In the genomic region with DNA sequence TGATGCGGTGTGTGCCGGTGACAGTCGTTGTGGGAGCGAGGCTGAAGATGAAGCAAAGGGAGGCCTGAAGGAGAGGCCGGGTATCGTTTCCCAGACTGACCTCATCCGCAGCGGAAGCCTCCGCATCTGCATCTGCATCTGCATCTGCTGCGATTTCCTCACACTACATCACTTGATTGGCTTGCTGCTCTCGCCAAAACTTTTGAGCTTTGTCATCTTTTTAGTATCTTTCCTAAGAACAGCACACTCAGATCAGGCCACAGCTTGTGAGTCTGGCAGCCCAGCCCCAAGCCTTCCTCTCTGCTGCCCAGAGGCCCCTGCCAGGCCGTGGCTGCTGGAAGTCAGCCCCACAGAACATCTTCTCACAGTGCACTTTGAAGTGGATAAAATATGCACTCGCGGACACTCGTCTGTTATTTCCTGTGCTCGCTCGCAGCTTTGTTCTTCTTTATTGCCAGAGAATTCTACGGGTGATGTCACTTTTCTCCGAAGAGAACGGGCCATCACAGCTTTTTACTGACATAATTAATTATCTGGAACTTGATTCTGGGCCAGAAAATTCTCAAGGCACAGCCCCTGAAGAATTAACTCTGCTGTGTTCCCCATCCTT, we compare ENCODE assay signal across 8 mouse cellular contexts.
DNase-seq lines count a peak whose midpoint lies in the region; ATAC-seq and TF ChIP-seq lines count a peak whose summit lies in the region.

No protein-coding gene starts in this region.

- H3K9ac ChIP-seq in forebrain, embryonic 12.5 days: no peak overlapping the region

- no peaks in the 10 kb centered on the region for H3K9me3 ChIP-seq in forebrain, embryonic 12.5 days

- no peaks in the 10 kb centered on the region for H3K27me3 ChIP-seq in forebrain, embryonic 12.5 days
- no peaks in the 10 kb centered on the region for H3K27me3 ChIP-seq in small intestine, adult 2 months (ENCODE audit: control insufficient read depth, insufficient read depth, low read length)

- no peak for TF ChIP-seq CTCF in layer of hippocampus, adult 2 months (conservative IDR thresholded peaks at IDR 0.05)
- no peak for TF ChIP-seq CTCF in small intestine, adult 2 months (IDR thresholded peaks at IDR 0.05; ENCODE audit: extremely low read depth, insufficient read length, insufficient replicate concordance, low read depth, low read length)

- no peak for DNase-seq in layer of hippocampus, adult 2 months (ENCODE audit: low spot score in 2 of 2)
- no peak for DNase-seq in layer of hippocampus, adult 9-11 months
- peak; percentile 45 to 57 for DNase-seq in heart, postnatal 14 days
- DNase-seq in lung, adult 18-20 months: peak; percentile 48 to 59
- no peak for DNase-seq in testis, postnatal 10 days (ENCODE audit: low spot score)
- no peak for DNase-seq in thymus, postnatal 0 days (ENCODE audit: low spot score)

- H3K4me2 ChIP-seq in forebrain, embryonic 12.5 days: peak overlapping the region; percentile 24; the same call in 1 of the 2 replicates

- peak; percentile 64; the same call in 1 of the 2 replicates for ATAC-seq in forebrain, embryonic 12.5 days (ENCODE audit: low FRiP score)

- peaks cover 27% of the 10 kb centered on the region for H3K4me1 ChIP-seq in forebrain, embryonic 12.5 days
- H3K4me1 ChIP-seq in small intestine, adult 2 months (ENCODE audit: control insufficient read depth, insufficient read depth, insufficient read length, low read length): no peaks in the 10 kb centered on the region

- peak overlapping the region; percentile 36 for H3K4me3 ChIP-seq in layer of hippocampus, adult 2 months
- H3K4me3 ChIP-seq in forebrain, embryonic 12.5 days (replicated peaks): no peak overlapping the region; the same call in 1 of the 2 replicates
- H3K4me3 ChIP-seq in small intestine, adult 2 months (ENCODE audit: low read depth, low read length): no peak overlapping the region; the same call in 1 of the 2 replicates

- TF ChIP-seq POLR2A in small intestine, adult 2 months (IDR thresholded peaks at IDR 0.05; ENCODE audit: low read depth, low read length): no peak

- 44% methylated on average over 20 of the region's 20 CpGs for WGBS in forebrain, embryonic 12.5 days
- WGBS in small intestine, adult 2 months: 62% methylated on average over 20 of the region's 20 CpGs

- intact Hi-C loops in heart, postnatal 14 days (cut with DNase I): no loop called here

- no peak overlapping the region for H3K27ac ChIP-seq in layer of hippocampus, adult 2 months
- H3K27ac ChIP-seq in forebrain, embryonic 12.5 days: peak overlapping the region; percentile 65; the same call in 1 of the 2 replicates
- peak overlapping the region; percentile 8; the same call in 1 of the 2 replicates for H3K27ac ChIP-seq in small intestine, adult 2 months (ENCODE audit: insufficient read depth, low read depth, low read length)

- H3K36me3 ChIP-seq in forebrain, embryonic 12.5 days (replicated peaks): no peaks in the 10 kb centered on the region
- no peaks in the 10 kb centered on the region for H3K36me3 ChIP-seq in small intestine, adult 2 months (ENCODE audit: control insufficient read depth, insufficient read depth, low read length)

Comparison
In these comparisons a context has a peak if more than half of its experiments do, and no peak if none do; other contexts are left out.
1. DNase-seq: peak in heart, postnatal 14 days (2 of 2) and lung, adult 18-20 months (2 of 2); none in layer of hippocampus, adult 2 months (0 of 2), layer of hippocampus, adult 9-11 months (single experiment), testis, postnatal 10 days (single experiment) and thymus, postnatal 0 days (single experiment).